29 mouse cellular contexts compared by ENCODE assay signal in genomic region chr2:30532948-30533347, GRCm38 (mm10). TPM values are rescaled to one million over a fixed set of nuclear protein-coding genes. Genes with fewer than 3 reads are reported as not detected.
DNase-seq lines count a peak whose midpoint lies in the region; ATAC-seq and TF ChIP-seq lines count a peak whose summit lies in the region.
"Had no signal": no experiment of that assay in that cellular context is flagged by ENCODE, and none has a peak within 500 bp of the region (broad histone marks: within the 10 kb centered on the region; RNA-seq: fewer than 3 reads in every experiment).

No protein-coding gene starts in this region.

- 0 out of 2 replicates have a peak, but pooled peaks have one; percentile 11 for TF ChIP-seq CTCF in kidney, adult 2 months (conservative IDR thresholded peaks at IDR 0.05; ENCODE audit: insufficient read depth, insufficient read length, low read depth, low read length)
- peak; percentile 14; the same call in 1 of the 2 replicates for TF ChIP-seq CTCF in lung, adult 2 months (IDR thresholded peaks at IDR 0.05; ENCODE audit: insufficient read depth, low read length)
- TF ChIP-seq CTCF in MEL (IDR thresholded peaks at IDR 0.05 in 2 of 3, conservative IDR thresholded peaks at IDR 0.05 in 1 of 3; ENCODE audit: control insufficient read depth in 1 of 3, insufficient read depth in 1 of 3, low read depth in 2 of 3, low read length in 3 of 3, poor library complexity in 1 of 3, severe bottlenecking in 1 of 3) = peak; percentile 16 to 30 (median 23); a peak in 4 of 6 replicates

- no peaks in the 10 kb centered on the region for H3K79me2 ChIP-seq in MEL (ENCODE audit: control insufficient read depth, insufficient read depth, low read length, poor library complexity)

- H3K9ac ChIP-seq in MEL (ENCODE audit: control insufficient read depth, low read depth, low read length, poor library complexity, severe bottlenecking) = no peak overlapping the region
- no peak overlapping the region for H3K9ac ChIP-seq in hindbrain, embryonic 12.5 days
- H3K9ac ChIP-seq: heart, embryonic 12.5 days; limb, embryonic 15.5 days had no signal

- H3K4me3 ChIP-seq in kidney, adult 2 months (ENCODE audit: insufficient read depth, low read depth, low read length) = no peak overlapping the region
- H3K4me3 ChIP-seq in lung, adult 2 months (replicated peaks; ENCODE audit: extremely low read depth, low read depth, low read length) = no peak overlapping the region
- no peak overlapping the region for H3K4me3 ChIP-seq in MEL (ENCODE audit: control insufficient read depth in 1 of 2, insufficient read depth in 1 of 2, low read depth in 2 of 2, low read length in 2 of 2)
- no peak overlapping the region for H3K4me3 ChIP-seq in hindbrain, embryonic 12.5 days
- H3K4me3 ChIP-seq: erythroblast, embryonic 14.5 days; gastrocnemius, adult 2 months; heart, embryonic 12.5 days; hindbrain, embryonic 10.5 days; limb, embryonic 10.5 days; limb, embryonic 15.5 days had no signal

- peak; percentile 16 for TF ChIP-seq RAD21 in MEL (IDR thresholded peaks at IDR 0.05; ENCODE audit: low read depth, low read length)

- H3K4me1 ChIP-seq in kidney, adult 2 months (ENCODE audit: control insufficient read depth, insufficient read depth, low read length) = no peaks in the 10 kb centered on the region
- H3K4me1 ChIP-seq in lung, adult 2 months (ENCODE audit: control insufficient read depth, insufficient read depth, low read length) = no peaks in the 10 kb centered on the region
- no peaks in the 10 kb centered on the region for H3K4me1 ChIP-seq in MEL (ENCODE audit: control insufficient read depth in 1 of 2, insufficient read depth in 2 of 2, low read length in 2 of 2)
- no peaks in the 10 kb centered on the region for H3K4me1 ChIP-seq in hindbrain, embryonic 12.5 days
- H3K4me1 ChIP-seq: heart, embryonic 12.5 days; limb, embryonic 15.5 days had no signal

- no peaks in the 10 kb centered on the region for H3K27me3 ChIP-seq in kidney, adult 2 months (replicated peaks; ENCODE audit: control insufficient read depth, insufficient read depth, low read length)
- H3K27me3 ChIP-seq in MEL (ENCODE audit: control insufficient read depth in 1 of 2, insufficient read depth in 2 of 2, low read length in 2 of 2) = peaks cover 0 to 2% of the 10 kb centered on the region in 2 experiments; a peak in 3 of 4 replicates
- no peaks in the 10 kb centered on the region for H3K27me3 ChIP-seq in hindbrain, embryonic 12.5 days
- H3K27me3 ChIP-seq: heart, embryonic 12.5 days; limb, embryonic 15.5 days; Patski had no signal

- no peak overlapping the region for H3K4me2 ChIP-seq in hindbrain, embryonic 12.5 days (replicated peaks)
- H3K4me2 ChIP-seq: heart, embryonic 12.5 days; limb, embryonic 15.5 days had no signal

- no peak for TF ChIP-seq POLR2A in kidney, adult 2 months (IDR thresholded peaks at IDR 0.05; ENCODE audit: low read depth, low read length)
- no peak for TF ChIP-seq POLR2A in lung, adult 2 months (IDR thresholded peaks at IDR 0.05; ENCODE audit: borderline replicate concordance, extremely low read depth, low read depth, low read length)
- no peak for TF ChIP-seq POLR2A in MEL (IDR thresholded peaks at IDR 0.05; ENCODE audit: control insufficient read depth in 1 of 2, insufficient read depth in 1 of 2, low read depth in 1 of 2, low read length in 2 of 2, poor library complexity in 1 of 2)

- H3K9me3 ChIP-seq in MEL (replicated peaks; ENCODE audit: insufficient read depth, low read length) = no peaks in the 10 kb centered on the region
- 0 out of 2 replicates have a peak, but pooled peaks cover 3% of the 10 kb centered on the region for H3K9me3 ChIP-seq in hindbrain, embryonic 12.5 days (replicated peaks)
- H3K9me3 ChIP-seq: limb, embryonic 10.5 days; limb, embryonic 15.5 days had no signal

- ATAC-seq in hindbrain, embryonic 12.5 days (ENCODE audit: low FRiP score) = no peak
- no peak for ATAC-seq in megakaryocyte, adult 5-6 weeks (ENCODE audit: poor library complexity, severe bottlenecking)
- ATAC-seq: forebrain, embryonic 16.5 days; hindbrain, embryonic 16.5 days; Patski had no signal

- no peak for DNase-seq in kidney, adult 2 months
- no peak for DNase-seq in kidney, postnatal 10 days
- DNase-seq in lung, adult 2 months = no peak
- no peak for DNase-seq in lung, adult 18-20 months
- peak; percentile 12 for DNase-seq in MEL (ENCODE audit: low read depth, low spot score)
- DNase-seq: adrenal gland, postnatal 25 days; cerebellum, adult 2 months; cerebellum, postnatal 14 days; gastrocnemius, adult 2 months; gastrocnemius, postnatal 36 days; heart, adult 18-20 months; kidney, adult 9 months; kidney, postnatal 25 days; layer of hippocampus, postnatal 36 days; lung, postnatal 10 days; midbrain, embryonic 14.5 days; thymus, postnatal 14 days had no signal

- no peak for TF ChIP-seq EP300 in MEL (IDR thresholded peaks at IDR 0.05; ENCODE audit: low read depth in 1 of 2, low read length in 2 of 2)

- H3K27ac ChIP-seq in kidney, adult 2 months (ENCODE audit: insufficient read depth, low read depth, low read length) = no peak overlapping the region
- no peak overlapping the region for H3K27ac ChIP-seq in MEL (ENCODE audit: control insufficient read depth, low read depth, low read length)
- no peak overlapping the region for H3K27ac ChIP-seq in hindbrain, embryonic 12.5 days
- H3K27ac ChIP-seq: gastrocnemius, adult 2 months; hindbrain, embryonic 10.5 days; limb, embryonic 10.5 days; limb, embryonic 15.5 days; macrophage had no signal

- H3K36me3 ChIP-seq in kidney, adult 2 months (ENCODE audit: control insufficient read depth, insufficient read depth, low read length) = no peaks in the 10 kb centered on the region
- no peaks in the 10 kb centered on the region for H3K36me3 ChIP-seq in MEL (ENCODE audit: control insufficient read depth in 1 of 2, insufficient read depth in 2 of 2, low read length in 2 of 2)
- no peaks in the 10 kb centered on the region for H3K36me3 ChIP-seq in hindbrain, embryonic 12.5 days
- H3K36me3 ChIP-seq: G1E; heart, embryonic 12.5 days; hindbrain, embryonic 10.5 days; limb, embryonic 10.5 days; limb, embryonic 15.5 days had no signal

TF ChIP-seq in MEL, 35 proteins besides CTCF, POLR2A, EP300 and RAD21:
- TF ChIP-seq SMC3 (IDR thresholded peaks at IDR 0.05; ENCODE audit: low read depth, low read length) (peak; percentile 31; the same call in 1 of the 2 replicates), MAZ (IDR thresholded peaks at IDR 0.05; ENCODE audit: low read depth, low read length) (no peak)
TF ChIP-seq in MEL: peak in this region for 1.

RNA-seq across cellular contexts. Expression of gene Ier5l, which starts 58.9 kb away (rescaled TPM):
- polyA plus RNA-seq in kidney, adult 2 months (2012; rRNA removed) = 9.9 and 16.1 TPM in 2 replicates
- 12.6 and 22.5 TPM in 2 replicates for polyA plus RNA-seq in lung, adult 2 months (2012; rRNA removed)
- total RNA-seq in MEL (2012; rRNA removed) = not detected in 2 replicates
- polyA plus RNA-seq in MEL (2012; ENCODE audit: insufficient read depth in 1 of 2, insufficient read length in 2 of 2, low read depth in 1 of 2, low replicate concordance in 2 of 2, missing spikeins in 1 of 2) = under 1 TPM in 1 of 2 experiments, not detected in 1; 0.06 TPM
- 4.7 and 4.8 TPM in 2 replicates for polyA plus RNA-seq in hindbrain, embryonic 12.5 days (2016; fragmentation: Nextera tagmentation; extraction: Ambion mirVana)
- 0.18 and 0.40 TPM in 2 replicates for total RNA-seq in megakaryocyte, adult 5-6 weeks (2015)
- total RNA-seq in megakaryocyte, adult 5-6 weeks (2017) = 0.99 and 1.1 TPM in 2 replicates
- total RNA-seq: G1E had no signal
- polyA plus RNA-seq: G1E had no signal
